Mouse (Mus musculus) heart, embryonic 11.5 days (tissue): ENCODE data around the gene G6pc3. TPM values are rescaled to one million over a fixed set of nuclear protein-coding genes. Genes with fewer than 3 reads are reported as not detected.

Experiments
- ATAC-seq: fragments of 200-750 bp; cut with Nextera tagmentation; replicated peaks from 2 replicates; pipeline ENCODE4 v1.8.0; 2017; ENCODE audit warnings: moderate library complexity; ENCODE audit not compliant: insufficient number of reproducible peaks, low FRiP score, low TSS enrichment
- H3K27ac ChIP-seq: fragments of 300-500 bp; sonication (generic); 2 replicates; pipeline ENCODE4 v1.5.1; 2014; ENCODE audit warnings: mild to moderate bottlenecking, low read depth, low read length
- H3K27me3 ChIP-seq: fragments of 300-500 bp; sonication (generic); 2 replicates; pipeline ENCODE4 v1.6.1; 2014; ENCODE audit warnings: mild to moderate bottlenecking, low read length, mixed read lengths; ENCODE audit not compliant: control insufficient read depth, insufficient read depth
- H3K36me3 ChIP-seq: fragments of 300-500 bp; sonication (generic); 2 replicates; pipeline ENCODE4 v1.6.1; 2014; ENCODE audit warnings: mild to moderate bottlenecking, low read length, moderate library complexity, mixed read lengths; ENCODE audit not compliant: control insufficient read depth, insufficient read depth
- H3K4me1 ChIP-seq: fragments of 300-500 bp; sonication (generic); 2 replicates; pipeline ENCODE4 v1.6.1; 2014; ENCODE audit warnings: low read length; ENCODE audit not compliant: control insufficient read depth, insufficient read depth
- H3K4me2 ChIP-seq: fragments of 300-500 bp; sonication (generic); 2 replicates; pipeline ENCODE4 v1.6.1; 2014; ENCODE audit warnings: mild to moderate bottlenecking, moderate library complexity
- H3K4me3 ChIP-seq: fragments of 300-500 bp; sonication (generic); 2 replicates; pipeline ENCODE4 v1.5.1; 2014; ENCODE audit warnings: low read depth, low read length
- H3K9ac ChIP-seq: fragments of 300-500 bp; sonication (generic); 2 replicates; pipeline ENCODE4 v1.6.1; 2014; ENCODE audit warnings: mild to moderate bottlenecking, low read depth, low read length, moderate library complexity
- H3K9me3 ChIP-seq: fragments of 300-500 bp; sonication (generic); replicated peaks from 2 replicates; pipeline ENCODE4 v1.6.1; 2016; ENCODE audit warnings: low read length; ENCODE audit not compliant: control insufficient read depth
- WGBS: fragments of 180-500 bp; shearing (Covaris S2); extraction: QIAGEN DNeasy Blood & Tissue Kit; methylation state at CpG from one replicate; pipeline ENCODE4 v1.1.7; 2014; ENCODE audit not compliant: insufficient replicate concordance; 5-methylcytosine and 5-hydroxymethylcytosine counted together
- polyA plus RNA-seq: library from polyadenylated mRNA; unstranded; fragments of >200 nt; fragmentation: Nextera tagmentation; extraction: Ambion mirVana; gene quantifications from 2 replicates; pipeline ENCODE4 v1.2.1, GENCODE M21; 2014

G6pc3 gene
- polyA plus RNA-seq, 1 experiment from 2014 or later = 27.9 TPM

- no peaks in the 10 kb centered on the region for H3K27me3 ChIP-seq
- WGBS = 64% methylated on average over 3 of the region's 3 CpGs
- H3K4me1 ChIP-seq = peaks cover 84% of the 10 kb centered on the region
- peaks cover 5% of the 10 kb centered on the region; the same call in 1 of the 2 replicates for H3K36me3 ChIP-seq
- no peak overlapping the region for H3K4me3 ChIP-seq
- H3K9ac ChIP-seq = no peak overlapping the region
- no peak for ATAC-seq
- H3K9me3 ChIP-seq = no peaks in the 10 kb centered on the region
- no peak overlapping the region for H3K27ac ChIP-seq
- H3K4me2 ChIP-seq = no peak overlapping the region
Observed at GRCm38 (mm10) chr11:102210185-102210584, 20.8 kb downstream of the G6pc3 start.

- Histone ChIP-seq H3K9ac (no peak overlapping the region), H3K27ac (peak overlapping the region; percentile 41; the same call in 1 of the 2 replicates)
Observed at GRCm38 (mm10) chr11:102211011-102211410, 21.6 kb downstream of the G6pc3 start.

GRCm38 (mm10) chr11:102211936-102212341, 22.5 kb downstream of the G6pc3 start:
- no peak overlapping the region for H3K9ac ChIP-seq
- H3K4me1 ChIP-seq = peaks cover 86% of the 10 kb centered on the region
- no peak overlapping the region for H3K4me3 ChIP-seq
- WGBS = 57% methylated on average over 18 of the region's 18 CpGs
- H3K4me2 ChIP-seq = no peak overlapping the region
- H3K27ac ChIP-seq = no peak overlapping the region
- H3K9me3 ChIP-seq = no peaks in the 10 kb centered on the region
- no peaks in the 10 kb centered on the region for H3K36me3 ChIP-seq
- ATAC-seq = no peak
- H3K27me3 ChIP-seq = no peaks in the 10 kb centered on the region

More at GRCm38 (mm10) chr11:102211011-102211410, 21.6 kb downstream of the G6pc3 start:
- no peak for ATAC-seq
- H3K9me3 ChIP-seq = no peaks in the 10 kb centered on the region
- H3K36me3 ChIP-seq = peaks cover 5% of the 10 kb centered on the region; the same call in 1 of the 2 replicates
- H3K27me3 ChIP-seq = no peaks in the 10 kb centered on the region
- peaks cover 87% of the 10 kb centered on the region for H3K4me1 ChIP-seq
- no peak overlapping the region for H3K4me3 ChIP-seq
- 51% methylated on average over 5 of the region's 5 CpGs for WGBS
- H3K4me2 ChIP-seq = no peak overlapping the region

- Histone ChIP-seq H3K36me3 (no peaks in the 10 kb centered on the region), H3K4me3 (no peak overlapping the region), H3K9me3 (no peaks in the 10 kb centered on the region), H3K4me2 (peak overlapping the region; percentile 79), H3K4me1 (peaks cover 84% of the 10 kb centered on the region), H3K27ac (0 out of 2 replicates have a peak overlapping the region, but pooled peaks have one; percentile 31), H3K27me3 (no peaks in the 10 kb centered on the region), H3K9ac (no peak overlapping the region)
- WGBS = 34% methylated on average over 10 of the region's 10 CpGs
- ATAC-seq = no peak
Observed at GRCm38 (mm10) chr11:102214430-102215156, 25.2 kb downstream of the G6pc3 start.

- Histone ChIP-seq H3K36me3 (no peaks in the 10 kb centered on the region), H3K27me3 (no peaks in the 10 kb centered on the region), H3K4me1 (peaks cover 85% of the 10 kb centered on the region), H3K4me2 (peak overlapping the region; percentile 79), H3K9ac (peak overlapping the region; percentile 59; the same call in 1 of the 2 replicates), H3K4me3 (peak overlapping the region; percentile 66), H3K27ac (peak overlapping the region; percentile 86), H3K9me3 (no peaks in the 10 kb centered on the region)
- 47% methylated on average over 11 of the region's 11 CpGs for WGBS
- no peak for ATAC-seq
Observed at GRCm38 (mm10) chr11:102215511-102215910, 26.1 kb downstream of the G6pc3 start.

GRCm38 (mm10) chr11:102216056-102216885, 26.9 kb downstream of the G6pc3 start:
- 21% methylated on average over 12 of the region's 12 CpGs for WGBS
- Histone ChIP-seq H3K27me3 (no peaks in the 10 kb centered on the region), H3K27ac (peak overlapping the region; percentile 86), H3K4me1 (peaks cover 88% of the 10 kb centered on the region), H3K9ac (peak overlapping the region; percentile 83), H3K36me3 (no peaks in the 10 kb centered on the region), H3K4me3 (peak overlapping the region; percentile 66), H3K4me2 (peak overlapping the region; percentile 79), H3K9me3 (no peaks in the 10 kb centered on the region)
- ATAC-seq = 0 out of 2 replicates have a peak, but pooled peaks have one; percentile 39

- H3K9ac ChIP-seq = peak overlapping the region; percentile 83
- H3K27ac ChIP-seq = peak overlapping the region; percentile 86
- H3K9me3 ChIP-seq = no peaks in the 10 kb centered on the region
- H3K4me2 ChIP-seq = peak overlapping the region; percentile 79
- ATAC-seq = no peak
- 27% methylated on average over 5 of the region's 5 CpGs for WGBS
- H3K4me3 ChIP-seq = peak overlapping the region; percentile 66
- H3K4me1 ChIP-seq = peaks cover 88% of the 10 kb centered on the region
- H3K27me3 ChIP-seq = no peaks in the 10 kb centered on the region
- H3K36me3 ChIP-seq = no peaks in the 10 kb centered on the region
Observed at GRCm38 (mm10) chr11:102216886-102217240, 27.4 kb downstream of the G6pc3 start.

GRCm38 (mm10) chr11:102217396-102217795, 28.0 kb downstream of the G6pc3 start:
- Histone ChIP-seq H3K36me3 (no peaks in the 10 kb centered on the region), H3K27ac (peak overlapping the region; percentile 86), H3K4me1 (peaks cover 88% of the 10 kb centered on the region), H3K27me3 (no peaks in the 10 kb centered on the region), H3K9me3 (no peaks in the 10 kb centered on the region), H3K9ac (peak overlapping the region; percentile 83), H3K4me3 (peak overlapping the region; percentile 66), H3K4me2 (peak overlapping the region; percentile 79)
- no peak for ATAC-seq
- WGBS = 57% methylated on average over 6 of the region's 6 CpGs
